Mouse (Mus musculus): ENCODE data around the gene Slc16a8.
"Not testable (repeated sequence)": the region's sequence is repeated elsewhere in the genome, so short reads cannot be mapped to it uniquely, and the experiment has no call there.

The Slc16a8 gene

GRCm38 (mm10) chr15:79262786-79263309 lies 8.3 kb upstream of the Slc16a8 start:
- DNase-seq (ENCODE audit: low read depth, low spot score), result no peak

- DNase-seq (ENCODE audit: low read depth, low spot score), result no peak
Observed at GRCm38 (mm10) chr15:79262375-79262774, 7.8 kb upstream of the Slc16a8 start.

- no peak for DNase-seq (ENCODE audit: low read depth, low spot score)
Observed at GRCm38 (mm10) chr15:79261757-79262156, 7.2 kb upstream of the Slc16a8 start.

- no peak for DNase-seq (ENCODE audit: low read depth, low spot score)
Observed at GRCm38 (mm10) chr15:79261095-79261725, 6.6 kb upstream of the Slc16a8 start.

- no peak for DNase-seq (ENCODE audit: low read depth, low spot score)
Observed at GRCm38 (mm10) chr15:79258521-79258920, 4.0 kb upstream of the Slc16a8 start.

GRCm38 (mm10) chr15:79252580-79252979 lies 2.0 kb downstream of the Slc16a8 start:
- DNase-seq (ENCODE audit: low read depth, low spot score), result no peak

GRCm38 (mm10) chr15:79251781-79252491 lies 2.6 kb downstream of the Slc16a8 start:
- DNase-seq (ENCODE audit: low read depth, low spot score), result no peak

- DNase-seq (ENCODE audit: low read depth, low spot score), result no peak
Observed at GRCm38 (mm10) chr15:79251168-79251567, 3.4 kb downstream of the Slc16a8 start.

GRCm38 (mm10) chr15:79250236-79250635 lies 4.3 kb downstream of the Slc16a8 start:
- no peak for DNase-seq (ENCODE audit: low read depth, low spot score)

- no peak for DNase-seq (ENCODE audit: low read depth, low spot score)
Observed at GRCm38 (mm10) chr15:79245321-79245720, 9.2 kb downstream of the Slc16a8 start.

GRCm38 (mm10) chr15:79244071-79244893 lies 10.3 kb downstream of the Slc16a8 start:
- DNase-seq (ENCODE audit: low read depth, low spot score), result no peak

- DNase-seq (ENCODE audit: low read depth, low spot score), result peak; percentile 94
Observed at GRCm38 (mm10) chr15:79243234-79244042, 11.1 kb downstream of the Slc16a8 start.

GRCm38 (mm10) chr15:79242574-79243233 lies 11.9 kb downstream of the Slc16a8 start:
- DNase-seq (ENCODE audit: low read depth, low spot score), result no peak

GRCm38 (mm10) chr15:79238036-79238435 lies 16.5 kb downstream of the Slc16a8 start:
- DNase-seq (ENCODE audit: low read depth, low spot score), result no peak

- no peak for DNase-seq (ENCODE audit: low read depth, low spot score)
Observed at GRCm38 (mm10) chr15:79235268-79235667, 19.3 kb downstream of the Slc16a8 start.

- peak; percentile 94 for DNase-seq (ENCODE audit: low read depth, low spot score)
Observed at GRCm38 (mm10) chr15:79229058-79229821, 25.3 kb downstream of the Slc16a8 start, which contains the start of the genes Pick1 and Gm49486. Gene Pick1 (plus strand): TSS chr15:79229173. Gene Gm49486 (plus strand): TSS chr15:79229391.

GRCm38 (mm10) chr15:79225780-79226179 lies 28.8 kb downstream of the Slc16a8 start:
- DNase-seq (ENCODE audit: low read depth, low spot score), result not testable (repeated sequence)

GRCm38 (mm10) chr15:79224685-79225084 lies 29.9 kb downstream of the Slc16a8 start:
- DNase-seq (ENCODE audit: low read depth, low spot score), result peak; percentile 80

GRCm38 (mm10) chr15:79223641-79224040 lies 30.9 kb downstream of the Slc16a8 start:
- no peak for DNase-seq (ENCODE audit: low read depth, low spot score)

GRCm38 (mm10) chr15:79219572-79219971 lies 35.0 kb downstream of the Slc16a8 start:
- DNase-seq (ENCODE audit: low read depth, low spot score), result no peak
